Mouse (Mus musculus) kidney, postnatal 0 days (tissue): ENCODE measurements at regions not wholly inside any gene's neighbourhood (a gene's known extent, or its start where the extent isn't known, plus 50 kb on each side); places are given as distances from the start of the nearest gene placed in this dataset.

Experiments
- ATAC-seq: fragments of 200-750 bp; cut with Nextera tagmentation; replicated peaks from 2 replicates; pipeline ENCODE4 v1.8.0; 2017; ENCODE audit warnings: low read depth, moderate number of reproducible peaks, moderate TSS enrichment, moderate library complexity; ENCODE audit not compliant: low FRiP score
- DNase-seq: peaks from one replicate; pipeline ENCODE4 v3.0.0-alpha.2; 2016; ENCODE audit warnings: low spot score
- H3K27ac ChIP-seq: fragments of 300-500 bp; sonication (generic); 2 replicates; pipeline ENCODE4 v1.5.1; 2014; ENCODE audit warnings: mild to moderate bottlenecking
- H3K27me3 ChIP-seq: fragments of 300-500 bp; sonication (generic); 2 replicates; pipeline ENCODE4 v1.6.1; 2014; ENCODE audit warnings: low read length, mixed read lengths; ENCODE audit not compliant: insufficient read depth
- H3K36me3 ChIP-seq: fragments of 300-500 bp; sonication (generic); 2 replicates; pipeline ENCODE4 v1.6.1; 2014; ENCODE audit warnings: low read length, mixed read lengths; ENCODE audit not compliant: insufficient read depth
- H3K4me1 ChIP-seq: fragments of 300-500 bp; sonication (generic); replicated peaks from 2 replicates; pipeline ENCODE4 v1.6.1; 2014; ENCODE audit warnings: antibody characterized with exemption, low read length, mixed read lengths; ENCODE audit not compliant: insufficient read depth
- H3K4me2 ChIP-seq: fragments of 300-500 bp; sonication (generic); 2 replicates; pipeline ENCODE4 v1.6.1; 2014; ENCODE audit warnings: mild to moderate bottlenecking, low read length, moderate library complexity, mixed read lengths
- H3K4me3 ChIP-seq: fragments of 300-500 bp; sonication (generic); replicated peaks from 2 replicates; pipeline ENCODE4 v1.5.1; 2014; ENCODE audit warnings: low read depth, low read length
- H3K9ac ChIP-seq: fragments of 300-500 bp; sonication (generic); 2 replicates; pipeline ENCODE4 v1.6.1; 2014; ENCODE audit warnings: low read depth, low read length
- H3K9me3 ChIP-seq: fragments of 300-500 bp; sonication (generic); replicated peaks from 2 replicates; pipeline ENCODE4 v1.6.1; 2016; ENCODE audit warnings: low read length, inconsistent platforms, mixed read lengths
- CTCF ChIP-seq: IDR thresholded peaks from 2 replicates; pipeline ENCODE4 v1.5.1; 2016; ENCODE audit warnings: antibody characterized with exemption, low read depth, mild to moderate bottlenecking, moderate library complexity
- WGBS: fragments of 180-500 bp; shearing (Covaris S2); extraction: QIAGEN DNeasy Blood & Tissue Kit; methylation state at CpG from one replicate; pipeline ENCODE4 v1.1.7; 2014; 5-methylcytosine and 5-hydroxymethylcytosine counted together

- Histone ChIP-seq H3K27ac (no peak overlapping the region), H3K4me3 (no peak overlapping the region), H3K9me3 (no peaks in the 10 kb centered on the region), H3K9ac (no peak overlapping the region), H3K4me2 (no peak overlapping the region), H3K4me1 (no peaks in the 10 kb centered on the region), H3K36me3 (no peaks in the 10 kb centered on the region), H3K27me3 (no peaks in the 10 kb centered on the region)
- no peak for DNase-seq
- TF ChIP-seq CTCF = no peak
- no peak for ATAC-seq
- 61% methylated on average over 3 of the region's 3 CpGs for WGBS
These were observed 790.4 kb downstream of the Epha4 start for GRCm38 (mm10) chr1:76724453-76724852.

GRCm38 (mm10) chr1:76737003-76737402 lies 777.9 kb downstream of the Epha4 start:
- ATAC-seq (no peak), DNase-seq (no peak)
- no peak overlapping the region for H3K4me3 ChIP-seq
- H3K9ac ChIP-seq = no peak overlapping the region
- no peaks in the 10 kb centered on the region for H3K9me3 ChIP-seq
- WGBS = 67% methylated on average over 1 of the region's 1 CpGs
- no peak overlapping the region for H3K27ac ChIP-seq
- no peaks in the 10 kb centered on the region for H3K4me1 ChIP-seq
- H3K36me3 ChIP-seq = no peaks in the 10 kb centered on the region
- no peaks in the 10 kb centered on the region for H3K27me3 ChIP-seq
- TF ChIP-seq CTCF = no peak
- no peak overlapping the region for H3K4me2 ChIP-seq

- no peak for TF ChIP-seq CTCF
- Histone ChIP-seq H3K9me3 (no peaks in the 10 kb centered on the region), H3K27me3 (no peaks in the 10 kb centered on the region), H3K4me3 (no peak overlapping the region), H3K4me1 (no peaks in the 10 kb centered on the region), H3K36me3 (no peaks in the 10 kb centered on the region), H3K4me2 (no peak overlapping the region), H3K27ac (no peak overlapping the region), H3K9ac (no peak overlapping the region)
- DNase-seq (no peak), ATAC-seq (no peak)
- 85% methylated on average over 2 of the region's 2 CpGs for WGBS
These were observed 777.2 kb downstream of the Epha4 start for GRCm38 (mm10) chr1:76737663-76738062.

- Histone ChIP-seq H3K4me1 (no peaks in the 10 kb centered on the region), H3K36me3 (no peaks in the 10 kb centered on the region), H3K4me2 (no peak overlapping the region), H3K27ac (no peak overlapping the region), H3K4me3 (no peak overlapping the region), H3K9ac (no peak overlapping the region), H3K27me3 (no peaks in the 10 kb centered on the region), H3K9me3 (no peaks in the 10 kb centered on the region)
- no peak for TF ChIP-seq CTCF
- 79% methylated on average over 2 of the region's 2 CpGs for WGBS
- DNase-seq (no peak), ATAC-seq (no peak)
These were observed 742.2 kb downstream of the Epha4 start for GRCm38 (mm10) chr1:76772694-76773093.

- TF ChIP-seq CTCF = no peak
- no peak overlapping the region for H3K4me3 ChIP-seq
These were observed 728.0 kb downstream of the Epha4 start for GRCm38 (mm10) chr1:76786871-76787270.

GRCm38 (mm10) chr1:76793438-76793837 lies 721.5 kb downstream of the Epha4 start:
- ATAC-seq (no peak), DNase-seq (no peak)
- no peak for TF ChIP-seq CTCF
- H3K9ac ChIP-seq = no peak overlapping the region
- no peaks in the 10 kb centered on the region for H3K4me1 ChIP-seq
- no peaks in the 10 kb centered on the region for H3K9me3 ChIP-seq
- H3K4me3 ChIP-seq = no peak overlapping the region
- H3K36me3 ChIP-seq = no peaks in the 10 kb centered on the region
- H3K4me2 ChIP-seq = no peak overlapping the region
- H3K27ac ChIP-seq = no peak overlapping the region
- WGBS = 98% methylated on average over 2 of the region's 2 CpGs
- no peaks in the 10 kb centered on the region for H3K27me3 ChIP-seq

More at GRCm38 (mm10) chr1:76786871-76787270, 728.0 kb downstream of the Epha4 start:
- Histone ChIP-seq H3K9ac (no peak overlapping the region), H3K4me1 (no peaks in the 10 kb centered on the region), H3K27me3 (no peaks in the 10 kb centered on the region), H3K36me3 (no peaks in the 10 kb centered on the region), H3K4me2 (no peak overlapping the region), H3K9me3 (no peaks in the 10 kb centered on the region), H3K27ac (no peak overlapping the region)
- WGBS = 96% methylated on average over 2 of the region's 2 CpGs
- no peak for DNase-seq
- ATAC-seq = no peak

GRCm38 (mm10) chr1:76819906-76820305 lies 695.0 kb downstream of the Epha4 start:
- H3K4me3 ChIP-seq = no peak overlapping the region
- no peak for TF ChIP-seq CTCF
- ATAC-seq (no peak), DNase-seq (no peak)
- H3K9me3 ChIP-seq = no peaks in the 10 kb centered on the region
- H3K36me3 ChIP-seq = no peaks in the 10 kb centered on the region
- H3K4me2 ChIP-seq = no peak overlapping the region
- WGBS = 86% methylated on average over 1 of the region's 1 CpGs
- H3K9ac ChIP-seq = no peak overlapping the region
- H3K27me3 ChIP-seq = no peaks in the 10 kb centered on the region
- H3K27ac ChIP-seq = no peak overlapping the region
- no peaks in the 10 kb centered on the region for H3K4me1 ChIP-seq
